Mouse (Mus musculus) neural tube, embryonic 13.5 days (tissue): ENCODE results near the gene Kcnh4. TPM values are rescaled to one million over a fixed set of nuclear protein-coding genes. Genes with fewer than 3 reads are reported as not detected.
"Not testable (repeated sequence)": the region's sequence is repeated elsewhere in the genome, so short reads cannot be mapped to it uniquely, and the experiment has no call there.

Experiments
- ATAC-seq: fragments of 200-750 bp; cut with Nextera tagmentation; 2 replicates; pipeline ENCODE4 v1.8.0; 2017; ENCODE audit warnings: low read depth, mild to moderate bottlenecking, moderate TSS enrichment, moderate library complexity
- H3K27ac ChIP-seq: fragments of 300-500 bp; sonication (generic); replicated peaks from 2 replicates; pipeline ENCODE4 v1.5.1; 2015; ENCODE audit warnings: moderate library complexity, mild to moderate bottlenecking, inconsistent platforms
- H3K27me3 ChIP-seq: fragments of 300-500 bp; sonication (generic); 2 replicates; pipeline ENCODE4 v1.6.1; 2015; ENCODE audit warnings: mild to moderate bottlenecking, inconsistent platforms
- H3K36me3 ChIP-seq: fragments of 300-500 bp; sonication (generic); 2 replicates; pipeline ENCODE4 v1.6.1; 2015; ENCODE audit warnings: mild to moderate bottlenecking, inconsistent platforms
- H3K4me1 ChIP-seq: fragments of 300-500 bp; sonication (generic); replicated peaks from 2 replicates; pipeline ENCODE4 v1.6.1; 2015; ENCODE audit warnings: inconsistent platforms
- H3K4me2 ChIP-seq: fragments of 300-500 bp; sonication (generic); 2 replicates; pipeline ENCODE4 v1.6.1; 2015; ENCODE audit warnings: inconsistent platforms, mild to moderate bottlenecking, moderate library complexity
- H3K4me3 ChIP-seq: fragments of 300-500 bp; sonication (generic); 2 replicates; pipeline ENCODE4 v1.5.1; 2015; ENCODE audit warnings: mild to moderate bottlenecking, inconsistent platforms
- H3K9ac ChIP-seq: fragments of 300-500 bp; sonication (generic); 2 replicates; pipeline ENCODE4 v1.6.1; 2015; ENCODE audit warnings: moderate library complexity, mild to moderate bottlenecking, inconsistent platforms
- H3K9me3 ChIP-seq: fragments of 300-500 bp; sonication (generic); 2 replicates; pipeline ENCODE4 v1.6.1; 2016; ENCODE audit warnings: inconsistent platforms
- WGBS: fragments of 180-500 bp; shearing (Covaris S2); methylation state at CpG from one replicate; pipeline ENCODE4 v1.1.7; 2015; 5-methylcytosine and 5-hydroxymethylcytosine counted together
- polyA plus RNA-seq: library from polyadenylated mRNA; unstranded; fragments of >200 nt; fragmentation: Nextera tagmentation; extraction: Ambion mirVana; gene quantifications from 2 replicates; pipeline ENCODE4 v1.2.1, GENCODE M21; 2015

Kcnh4 gene
- polyA plus RNA-seq = 4.8 and 5.3 TPM in 2 replicates

- ATAC-seq = peak; percentile 65
- Histone ChIP-seq H3K9me3 (no peaks in the 10 kb centered on the region), H3K27ac (no peak within 1 kb of the TSS; the same call in 1 of the 2 replicates), H3K9ac (peak within 1 kb of the TSS; percentile 72), H3K27me3 (peaks cover 22% of the 10 kb centered on the region), H3K36me3 (peaks cover 5% of the 10 kb centered on the region; the same call in 1 of the 2 replicates), H3K4me1 (peaks cover 30% of the 10 kb centered on the region), H3K4me3 (peak within 1 kb of the TSS; percentile 55), H3K4me2 (peak within 1 kb of the TSS; percentile 65)
- under 1% methylated on average over 47 of the region's 51 CpGs for WGBS
These were observed at the start of gene Kcnh4 for GRCm38 (mm10) chr11:100759611-100760233. TSS of gene Kcnh4 (minus strand) at chr11:100759942.

GRCm38 (mm10) chr11:100806380-100807305 lies 46.9 kb upstream of the Kcnh4 start:
- Histone ChIP-seq H3K27me3 (no peaks in the 10 kb centered on the region), H3K27ac (no peak overlapping the region), H3K4me3 (no peak overlapping the region), H3K4me2 (no peak overlapping the region), H3K9ac (no peak overlapping the region), H3K36me3 (peaks cover 34% of the 10 kb centered on the region), H3K9me3 (no peaks in the 10 kb centered on the region), H3K4me1 (no peaks in the 10 kb centered on the region)
- no peak for ATAC-seq
- 72% methylated on average over 20 of the region's 20 CpGs for WGBS

GRCm38 (mm10) chr11:100805535-100805934 lies 45.8 kb upstream of the Kcnh4 start:
- Histone ChIP-seq H3K4me1 (no peaks in the 10 kb centered on the region), H3K9ac (no peak overlapping the region), H3K9me3 (no peaks in the 10 kb centered on the region), H3K36me3 (peaks cover 45% of the 10 kb centered on the region), H3K4me3 (no peak overlapping the region), H3K27ac (no peak overlapping the region), H3K4me2 (no peak overlapping the region), H3K27me3 (no peaks in the 10 kb centered on the region)
- WGBS = 83% methylated on average over 7 of the region's 7 CpGs
- ATAC-seq = no peak

GRCm38 (mm10) chr11:100804409-100804808 lies 44.7 kb upstream of the Kcnh4 start:
- 97% methylated on average over 10 of the region's 10 CpGs for WGBS
- ATAC-seq = no peak

GRCm38 (mm10) chr11:100799426-100799825 lies 39.7 kb upstream of the Kcnh4 start:
- WGBS = 29% methylated on average over 5 of the region's 5 CpGs
- Histone ChIP-seq H3K36me3 (peaks cover 54% of the 10 kb centered on the region), H3K4me3 (no peak overlapping the region), H3K4me2 (no peak overlapping the region), H3K27ac (no peak overlapping the region), H3K9me3 (no peaks in the 10 kb centered on the region), H3K4me1 (peaks cover 14% of the 10 kb centered on the region; the same call in 1 of the 2 replicates), H3K9ac (no peak overlapping the region), H3K27me3 (no peaks in the 10 kb centered on the region)
- ATAC-seq = no peak

More at GRCm38 (mm10) chr11:100804409-100804808, 44.7 kb upstream of the Kcnh4 start:
- peaks cover 7% of the 10 kb centered on the region; the same call in 1 of the 2 replicates for H3K4me1 ChIP-seq
- no peaks in the 10 kb centered on the region for H3K9me3 ChIP-seq
- H3K4me2 ChIP-seq = no peak overlapping the region
- peaks cover 45% of the 10 kb centered on the region for H3K36me3 ChIP-seq
- H3K9ac ChIP-seq = no peak overlapping the region
- no peaks in the 10 kb centered on the region for H3K27me3 ChIP-seq
- H3K4me3 ChIP-seq = no peak overlapping the region
- no peak overlapping the region for H3K27ac ChIP-seq

- WGBS = 70% methylated on average over 8 of the region's 8 CpGs
- H3K4me1 ChIP-seq = peaks cover 14% of the 10 kb centered on the region; the same call in 1 of the 2 replicates
- H3K4me2 ChIP-seq = no peak overlapping the region
- no peak overlapping the region for H3K9ac ChIP-seq
- no peak overlapping the region for H3K27ac ChIP-seq
- no peaks in the 10 kb centered on the region for H3K9me3 ChIP-seq
- peaks cover 30% of the 10 kb centered on the region for H3K36me3 ChIP-seq
- no peak for ATAC-seq
- no peak overlapping the region for H3K4me3 ChIP-seq
- no peaks in the 10 kb centered on the region for H3K27me3 ChIP-seq
These were observed 36.8 kb upstream of the Kcnh4 start for GRCm38 (mm10) chr11:100796585-100796984.

- WGBS = 92% methylated on average over 2 of the region's 2 CpGs
- peaks cover 14% of the 10 kb centered on the region; the same call in 1 of the 2 replicates for H3K4me1 ChIP-seq
- H3K9ac ChIP-seq = no peak overlapping the region
- H3K4me2 ChIP-seq = no peak overlapping the region
- H3K9me3 ChIP-seq = no peaks in the 10 kb centered on the region
- no peak for ATAC-seq
- H3K4me3 ChIP-seq = no peak overlapping the region
- H3K36me3 ChIP-seq = peaks cover 26% of the 10 kb centered on the region
- no peaks in the 10 kb centered on the region for H3K27me3 ChIP-seq
- H3K27ac ChIP-seq = no peak overlapping the region
These were observed 35.6 kb upstream of the Kcnh4 start for GRCm38 (mm10) chr11:100795386-100795785.

GRCm38 (mm10) chr11:100791457-100792049 lies 31.8 kb upstream of the Kcnh4 start:
- Histone ChIP-seq H3K4me3 (no peak overlapping the region), H3K9ac (no peak overlapping the region), H3K36me3 (peaks cover 49% of the 10 kb centered on the region), H3K27me3 (no peaks in the 10 kb centered on the region), H3K9me3 (no peaks in the 10 kb centered on the region), H3K27ac (no peak overlapping the region), H3K4me2 (no peak overlapping the region), H3K4me1 (no peaks in the 10 kb centered on the region; the same call in 1 of the 2 replicates)
- no peak for ATAC-seq
- WGBS = 93% methylated on average over 2 of the region's 2 CpGs

GRCm38 (mm10) chr11:100790644-100791043 lies 30.9 kb upstream of the Kcnh4 start:
- 93% methylated on average over 9 of the region's 9 CpGs for WGBS
- H3K4me3 ChIP-seq, H3K27me3 ChIP-seq, ATAC-seq, H3K4me2 ChIP-seq, H3K27ac ChIP-seq, H3K4me1 ChIP-seq, H3K9me3 ChIP-seq, H3K9ac ChIP-seq: not testable (repeated sequence)
- peaks cover 47% of the 10 kb centered on the region for H3K36me3 ChIP-seq

GRCm38 (mm10) chr11:100789702-100790101 lies 30.0 kb upstream of the Kcnh4 start:
- Histone ChIP-seq H3K36me3 (peaks cover 48% of the 10 kb centered on the region), H3K4me2 (no peak overlapping the region), H3K4me1 (no peaks in the 10 kb centered on the region; the same call in 1 of the 2 replicates), H3K4me3 (no peak overlapping the region), H3K9me3 (no peaks in the 10 kb centered on the region), H3K27me3 (no peaks in the 10 kb centered on the region), H3K9ac (no peak overlapping the region), H3K27ac (no peak overlapping the region)
- ATAC-seq = no peak
- WGBS = 83% methylated on average over 3 of the region's 3 CpGs

- H3K9me3 ChIP-seq = no peaks in the 10 kb centered on the region
- H3K4me2 ChIP-seq = no peak overlapping the region
- no peak overlapping the region for H3K4me3 ChIP-seq
- WGBS = 91% methylated on average over 2 of the region's 2 CpGs
- peaks cover 70% of the 10 kb centered on the region for H3K36me3 ChIP-seq
- H3K4me1 ChIP-seq = no peaks in the 10 kb centered on the region; the same call in 1 of the 2 replicates
- H3K9ac ChIP-seq = no peak overlapping the region
- ATAC-seq = no peak
- H3K27ac ChIP-seq = no peak overlapping the region
- no peaks in the 10 kb centered on the region for H3K27me3 ChIP-seq
These were observed 26.0 kb upstream of the Kcnh4 start for GRCm38 (mm10) chr11:100785774-100786173.

- WGBS = 87% methylated on average over 8 of the region's 8 CpGs
These were observed 24.5 kb upstream of the Kcnh4 start for GRCm38 (mm10) chr11:100784286-100784685.

More at GRCm38 (mm10) chr11:100784286-100784685, 24.5 kb upstream of the Kcnh4 start:
- peaks cover 69% of the 10 kb centered on the region for H3K36me3 ChIP-seq
- H3K27me3 ChIP-seq = no peaks in the 10 kb centered on the region
- H3K4me3 ChIP-seq = no peak overlapping the region
- H3K9ac ChIP-seq = no peak overlapping the region
- no peaks in the 10 kb centered on the region; the same call in 1 of the 2 replicates for H3K4me1 ChIP-seq
- H3K4me2 ChIP-seq = no peak overlapping the region
- H3K9me3 ChIP-seq = no peaks in the 10 kb centered on the region
- no peak overlapping the region for H3K27ac ChIP-seq
- no peak for ATAC-seq
